ENCODE assay signal across 14 mouse cellular contexts in the genomic region with DNA sequence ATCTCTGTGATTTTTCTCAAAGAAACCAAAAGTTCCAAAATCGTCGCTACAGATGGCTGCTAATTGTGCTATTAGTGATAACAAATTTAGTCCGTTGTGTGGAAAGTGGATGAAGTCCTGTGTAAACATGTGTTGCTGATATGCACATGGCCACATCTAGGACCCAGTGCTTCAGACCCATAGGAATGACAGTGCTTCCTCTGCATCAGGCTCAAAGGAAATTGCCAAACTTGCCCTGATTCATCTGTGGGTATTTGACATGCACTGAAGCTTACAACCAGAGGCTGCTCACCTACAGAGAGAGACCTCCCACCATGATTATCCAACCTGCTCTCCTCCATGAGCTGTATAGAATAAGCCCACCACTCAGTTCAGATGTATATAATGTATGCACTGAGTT.
"Had no signal": no experiment of that assay in that cellular context is flagged by ENCODE, and none has a peak within 500 bp of the region (broad histone marks: within the 10 kb centered on the region; RNA-seq: fewer than 3 reads in every experiment).

No protein-coding gene starts in this region.

- DNase-seq: lung, adult 18-20 months; lung, embryonic 14.5 days; lung, postnatal 10 days; lung, postnatal 4 days; midbrain, embryonic 14.5 days; retina, postnatal 1 day; right cerebral cortex, adult 18-20 months; right cerebral cortex, postnatal 25 days; right cerebral cortex, postnatal 4 days; spleen, adult 18-20 months; thymus, adult 18-20 months; thymus, postnatal 14 days; thymus, postnatal 36 days had no signal

- ATAC-seq: midbrain, embryonic 16.5 days had no signal
